Mouse (Mus musculus) heart, embryonic 14.5 days (tissue): ENCODE data around the gene Slc6a4. TPM values are rescaled to one million over a fixed set of nuclear protein-coding genes. Genes with fewer than 3 reads are reported as not detected.

Source experiments
- ATAC-seq: fragments of 200-750 bp; cut with Nextera tagmentation; 2 replicates; pipeline ENCODE4 v1.8.0; 2017; ENCODE audit warnings: low read depth, moderate TSS enrichment; ENCODE audit not compliant: insufficient number of reproducible peaks, insufficient read depth, low FRiP score
- H3K27ac ChIP-seq, 2 experiments: fragments of 200-500 bp in 1 of 2; fragments of 300-500 bp in 1 of 2; sonication (generic) in 1 of 2; replicated peaks in 1 of 2; 2 replicates each; pipeline ENCODE4 v1.5.1; 2012 to 2014; ENCODE audit warnings: low read depth in 2 of 2, low read length in 2 of 2, control low read depth in 1 of 2, mild to moderate bottlenecking in 1 of 2, mixed read lengths in 1 of 2; ENCODE audit not compliant: control insufficient read depth in 1 of 2, insufficient read depth in 1 of 2
- H3K27me3 ChIP-seq: fragments of 300-500 bp; sonication (generic); 2 replicates; pipeline ENCODE4 v1.6.1; 2014; ENCODE audit warnings: mild to moderate bottlenecking, low read length, control low read depth; ENCODE audit not compliant: control insufficient read depth, insufficient read depth
- H3K36me3 ChIP-seq: fragments of 300-500 bp; sonication (generic); 2 replicates; pipeline ENCODE4 v1.6.1; 2014; ENCODE audit warnings: mild to moderate bottlenecking, control low read depth, low read length, mixed read lengths; ENCODE audit not compliant: control insufficient read depth, insufficient read depth
- H3K4me1 ChIP-seq, 2 experiments: fragments of 200-500 bp in 1 of 2; fragments of 300-500 bp in 1 of 2; sonication (generic) in 1 of 2; 2 replicates each; pipeline ENCODE4 v1.6.1; 2012 to 2014; ENCODE audit warnings: low read length in 2 of 2, control low read depth in 1 of 2, mixed read lengths in 1 of 2; ENCODE audit not compliant: control insufficient read depth in 2 of 2, insufficient read depth in 2 of 2
- H3K4me2 ChIP-seq: fragments of 300-500 bp; sonication (generic); 2 replicates; pipeline ENCODE4 v1.6.1; 2014; ENCODE audit warnings: mild to moderate bottlenecking, low read length
- H3K4me3 ChIP-seq, 2 experiments: fragments of 200-500 bp in 1 of 2; fragments of 300-500 bp in 1 of 2; sonication (generic) in 1 of 2; 2 replicates each; pipeline ENCODE4 v1.5.1; 2012 to 2014; ENCODE audit warnings: low read length in 2 of 2, mild to moderate bottlenecking in 2 of 2, control low read depth in 1 of 2, low read depth in 1 of 2, moderate library complexity in 1 of 2; ENCODE audit not compliant: control insufficient read depth in 1 of 2, insufficient read depth in 1 of 2
- H3K9ac ChIP-seq: fragments of 300-500 bp; sonication (generic); 2 replicates; pipeline ENCODE4 v1.6.1; 2014; ENCODE audit warnings: mild to moderate bottlenecking, low read length
- H3K9me3 ChIP-seq: fragments of 300-500 bp; sonication (generic); 2 replicates; pipeline ENCODE4 v1.6.1; 2016; ENCODE audit warnings: low read length, control low read depth; ENCODE audit not compliant: control insufficient read depth
- WGBS: fragments of 180-500 bp; shearing (Covaris S2); extraction: QIAGEN DNeasy Blood & Tissue Kit; methylation state at CpG from one replicate; pipeline ENCODE4 v1.1.7; 2014; 5-methylcytosine and 5-hydroxymethylcytosine counted together
- polyA plus RNA-seq: library from polyadenylated mRNA; unstranded; fragments of >200 nt; fragmentation: Nextera tagmentation; extraction: Ambion mirVana; gene quantifications from 2 replicates; pipeline ENCODE4 v1.2.1, GENCODE M21; 2014

The Slc6a4 gene
- 0.47 and 0.49 TPM in 2 replicates for polyA plus RNA-seq

GRCm38 (mm10) chr11:76997916-76998704 lies at the start of gene Slc6a4:
Gene Slc6a4, plus strand, starts transcription at chr11:76998603.
- peak within 1 kb of the TSS; percentile 52 for H3K9ac ChIP-seq
- 0 out of 2 replicates have a peak, but pooled peaks have one; percentile 13 for ATAC-seq
- no peaks in the 10 kb centered on the region for H3K9me3 ChIP-seq

DNA sequence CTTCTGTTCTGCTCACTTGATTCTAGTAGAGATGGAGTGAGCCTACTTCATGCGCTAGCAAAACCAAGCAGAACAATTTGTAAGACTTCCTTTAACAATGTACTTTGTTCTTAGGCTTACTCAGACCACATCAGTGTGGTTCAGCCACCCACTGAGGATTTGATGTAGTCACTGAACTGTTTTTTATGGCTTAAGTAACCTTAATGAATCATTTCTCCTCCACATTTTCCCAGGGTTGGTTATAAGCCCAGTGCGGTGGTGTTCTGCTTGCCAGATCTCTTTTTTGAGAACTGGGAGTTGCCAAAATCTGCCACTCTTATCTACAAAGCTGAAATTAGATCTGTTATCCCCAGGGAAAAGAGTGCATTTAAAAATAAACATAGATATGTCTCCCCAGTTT lies 44.9 kb upstream of the Slc6a4 start:
- Histone ChIP-seq H3K4me3 (no peak overlapping the region), H3K36me3 (peaks cover 87% of the 10 kb centered on the region), H3K4me1 (0 out of 4 replicates have a peak, but pooled peaks cover 0 to 4% of the 10 kb centered on the region in 2 experiments), H3K4me2 (no peak overlapping the region), H3K27me3 (no peaks in the 10 kb centered on the region), H3K27ac (peak overlapping the region in 1 of 2 experiments; percentile 30; a peak in 1 of 4 replicates), H3K9ac (no peak overlapping the region), H3K9me3 (no peaks in the 10 kb centered on the region)
- ATAC-seq = no peak
- WGBS = 62% methylated on average over 2 of the region's 2 CpGs

More at GRCm38 (mm10) chr11:76997916-76998704, at the start of gene Slc6a4:
- H3K4me1 ChIP-seq = peaks cover 8 to 12% of the 10 kb centered on the region in 2 experiments; a peak in 2 of 4 replicates
- H3K4me2 ChIP-seq = peak within 1 kb of the TSS; percentile 80
- H3K27ac ChIP-seq = no peak within 1 kb of the TSS
- H3K27me3 ChIP-seq = peaks cover 51% of the 10 kb centered on the region
- H3K36me3 ChIP-seq = no peaks in the 10 kb centered on the region
- under 1% methylated on average over 49 of the region's 52 CpGs for WGBS
- H3K4me3 ChIP-seq = peak within 1 kb of the TSS; percentile 43 to 63

GRCm38 (mm10) chr11:76965703-76966102 lies 32.7 kb upstream of the Slc6a4 start:
- Histone ChIP-seq H3K4me3 (no peak overlapping the region), H3K9me3 (no peaks in the 10 kb centered on the region), H3K27ac (no peak overlapping the region), H3K36me3 (peaks cover 97% of the 10 kb centered on the region), H3K9ac (no peak overlapping the region), H3K4me1 (peaks cover 0 to 6% of the 10 kb centered on the region in 2 experiments; a peak in 1 of 4 replicates), H3K27me3 (no peaks in the 10 kb centered on the region), H3K4me2 (no peak overlapping the region)
- WGBS = 90% methylated on average over 3 of the region's 3 CpGs
- no peak for ATAC-seq

DNA sequence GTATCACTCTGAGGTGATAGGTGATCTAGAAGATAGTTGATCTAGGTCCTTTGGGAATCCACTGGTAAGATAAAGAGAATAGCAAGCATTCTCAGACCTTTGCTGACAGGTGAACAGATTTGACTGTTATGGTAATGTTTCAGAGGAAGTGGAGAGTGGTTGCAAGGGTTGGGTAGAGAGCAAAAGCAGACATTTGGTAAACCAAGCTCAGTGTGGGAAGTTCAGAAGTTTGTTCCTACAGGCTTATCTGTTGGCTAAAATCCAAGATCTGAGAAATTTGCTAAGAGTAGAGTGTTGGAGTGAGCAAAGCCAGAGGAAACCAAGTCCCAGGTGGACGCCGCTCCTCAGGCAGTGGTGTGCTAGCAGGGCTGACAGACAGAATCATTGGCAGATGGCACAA lies 28.1 kb upstream of the Slc6a4 start:
- ATAC-seq = no peak
- 21% methylated on average over 2 of the region's 2 CpGs for WGBS
- H3K36me3 ChIP-seq = peaks cover 96% of the 10 kb centered on the region

DNA sequence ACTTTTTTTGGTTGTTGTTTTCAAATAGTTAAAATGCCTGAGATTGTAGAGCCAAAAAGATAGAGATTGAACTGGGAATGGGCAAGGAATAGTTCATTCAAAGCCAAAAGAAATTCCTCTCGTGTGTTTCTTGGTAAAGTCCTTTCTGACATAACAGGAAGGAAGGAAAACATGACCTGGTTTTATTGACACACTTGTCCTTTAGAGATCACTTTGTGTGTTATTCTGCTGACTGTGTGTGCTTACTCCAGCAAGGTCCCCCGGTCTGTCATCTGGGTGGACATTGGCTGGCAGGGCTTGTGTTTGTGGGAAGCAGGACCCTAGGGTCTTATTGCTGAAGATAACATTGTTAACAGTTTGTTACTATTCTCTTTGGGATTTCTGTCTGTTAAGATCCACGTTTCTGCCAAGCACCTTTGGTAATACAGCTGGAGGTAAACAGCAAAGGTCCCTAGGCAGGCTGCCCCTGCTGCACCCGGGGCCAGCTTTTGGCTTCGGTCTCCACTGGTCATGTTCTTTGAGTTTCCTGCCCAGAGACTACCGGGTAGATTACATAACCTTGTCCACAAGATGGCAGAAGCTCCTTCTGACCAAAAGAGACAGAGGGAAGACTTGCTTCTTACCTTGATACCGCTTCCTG lies 23.6 kb upstream of the Slc6a4 start:
- Histone ChIP-seq H3K27me3 (no peaks in the 10 kb centered on the region), H3K4me1 (peaks cover 0 to 9% of the 10 kb centered on the region in 2 experiments; a peak in 2 of 4 replicates), H3K4me3 (no peak overlapping the region), H3K9ac (no peak overlapping the region), H3K4me2 (no peak overlapping the region), H3K27ac (no peak overlapping the region), H3K9me3 (no peaks in the 10 kb centered on the region), H3K36me3 (peaks cover 90% of the 10 kb centered on the region)
- no peak for ATAC-seq
- 75% methylated on average over 7 of the region's 7 CpGs for whole genome bisulfite sequencing

More for the DNA sequence above, 28.1 kb upstream of the Slc6a4 start:
- Histone ChIP-seq H3K27me3 (no peaks in the 10 kb centered on the region), H3K4me2 (no peak overlapping the region), H3K9me3 (no peaks in the 10 kb centered on the region), H3K4me3 (no peak overlapping the region), H3K4me1 (peaks cover 0 to 9% of the 10 kb centered on the region in 2 experiments; a peak in 2 of 4 replicates), H3K27ac (no peak overlapping the region), H3K9ac (no peak overlapping the region)

- Histone ChIP-seq H3K9me3 (no peaks in the 10 kb centered on the region), H3K4me3 (no peak overlapping the region), H3K36me3 (peaks cover 82% of the 10 kb centered on the region), H3K9ac (no peak overlapping the region), H3K4me1 (peaks cover 2 to 3% of the 10 kb centered on the region in 2 experiments; a peak in 1 of 4 replicates), H3K4me2 (no peak overlapping the region), H3K27ac (no peak overlapping the region), H3K27me3 (no peaks in the 10 kb centered on the region)
- 81% methylated on average over 5 of the region's 5 CpGs for WGBS
- ATAC-seq = no peak
These were observed 16.7 kb upstream of the Slc6a4 start for GRCm38 (mm10) chr11:76981570-76982141.

GRCm38 (mm10) chr11:76982415-76982814 lies 16.0 kb upstream of the Slc6a4 start:
- 81% methylated on average over 4 of the region's 4 CpGs for WGBS
- Histone ChIP-seq H3K27me3 (no peaks in the 10 kb centered on the region), H3K4me2 (no peak overlapping the region), H3K36me3 (peaks cover 87% of the 10 kb centered on the region), H3K4me3 (no peak overlapping the region), H3K27ac (no peak overlapping the region), H3K9me3 (no peaks in the 10 kb centered on the region), H3K4me1 (peaks cover 2 to 3% of the 10 kb centered on the region in 2 experiments; a peak in 1 of 4 replicates), H3K9ac (no peak overlapping the region)
- no peak for ATAC-seq
